In genomic region chr12:69698352-69698751, GRCm38 (mm10) we compare ENCODE assay signal across 19 mouse cellular contexts.
"Had no signal": no experiment of that assay in that cellular context is flagged by ENCODE, and none has a peak within 500 bp of the region (broad histone marks: within the 10 kb centered on the region; RNA-seq: fewer than 3 reads in every experiment).

No protein-coding gene starts in this region.

- H3K4me2 ChIP-seq: lung, embryonic 14.5 days; midbrain, embryonic 11.5 days; midbrain, embryonic 13.5 days; midbrain, embryonic 15.5 days; neural tube, embryonic 13.5 days; neural tube, embryonic 15.5 days had no signal

- H3K4me3 ChIP-seq: megakaryocyte, embryonic 14.5 days; midbrain, embryonic 13.5 days; midbrain, embryonic 15.5 days; neural tube, embryonic 13.5 days; neural tube, embryonic 15.5 days had no signal

- ATAC-seq: midbrain, embryonic 13.5 days; midbrain, embryonic 15.5 days had no signal

- DNase-seq: lung, adult 18-20 months; lung, embryonic 14.5 days; lung, postnatal 10 days; lung, postnatal 36 days; retina, postnatal 1 day; right cerebral cortex, adult 18-20 months; right cerebral cortex, postnatal 25 days; right cerebral cortex, postnatal 4 days; spleen, adult 18-20 months; thymus, adult 18-20 months; thymus, postnatal 14 days; thymus, postnatal 36 days had no signal

- H3K27ac ChIP-seq: macrophage; midbrain, embryonic 13.5 days; midbrain, embryonic 15.5 days; neural tube, embryonic 13.5 days; neural tube, embryonic 15.5 days had no signal

- H3K4me1 ChIP-seq: megakaryocyte, embryonic 14.5 days; midbrain, embryonic 13.5 days; midbrain, embryonic 15.5 days; neural tube, embryonic 13.5 days; neural tube, embryonic 15.5 days had no signal

- H3K27me3 ChIP-seq: megakaryocyte, embryonic 14.5 days; midbrain, embryonic 13.5 days; midbrain, embryonic 15.5 days; neural tube, embryonic 13.5 days; neural tube, embryonic 15.5 days had no signal

- H3K9me3 ChIP-seq: megakaryocyte, embryonic 14.5 days; midbrain, embryonic 13.5 days; midbrain, embryonic 15.5 days; neural tube, embryonic 13.5 days; neural tube, embryonic 15.5 days had no signal

- H3K9ac ChIP-seq: lung, embryonic 14.5 days; midbrain, embryonic 13.5 days; midbrain, embryonic 15.5 days; neural tube, embryonic 13.5 days; neural tube, embryonic 15.5 days had no signal
